Mouse (Mus musculus): ENCODE measurements around the gene Gm8906.
"Not testable (repeated sequence)": the region's sequence is repeated elsewhere in the genome, so short reads cannot be mapped to it uniquely, and the experiment has no call there.

The Gm8906 gene

GRCm38 (mm10) chr5:11502385-11502784 is at the start of gene Gm8906:
Gm8906 (plus strand) TSS chr5:11502685.
- not testable (repeated sequence) for DNase-seq (ENCODE audit: low read depth, low spot score)
